Mouse (Mus musculus) cortical plate, adult 2 months (tissue): ENCODE results near the gene Nfatc3.

Experiments used
- CTCF ChIP-seq: fragments of 200-500 bp; IDR thresholded peaks from 2 replicates; pipeline ENCODE4 v1.5.1; 2011; ENCODE audit warnings: mild to moderate bottlenecking, control low read depth, low read length; ENCODE audit not compliant: insufficient read depth; ENCODE audit errors: extremely low read depth
- POLR2A ChIP-seq: fragments of 200-500 bp; IDR thresholded peaks from 2 replicates; pipeline ENCODE4 v1.6.1; 2011; ENCODE audit warnings: mild to moderate bottlenecking, low read length, control low read depth; ENCODE audit not compliant: insufficient read depth; ENCODE audit errors: extremely low read depth

DNA sequence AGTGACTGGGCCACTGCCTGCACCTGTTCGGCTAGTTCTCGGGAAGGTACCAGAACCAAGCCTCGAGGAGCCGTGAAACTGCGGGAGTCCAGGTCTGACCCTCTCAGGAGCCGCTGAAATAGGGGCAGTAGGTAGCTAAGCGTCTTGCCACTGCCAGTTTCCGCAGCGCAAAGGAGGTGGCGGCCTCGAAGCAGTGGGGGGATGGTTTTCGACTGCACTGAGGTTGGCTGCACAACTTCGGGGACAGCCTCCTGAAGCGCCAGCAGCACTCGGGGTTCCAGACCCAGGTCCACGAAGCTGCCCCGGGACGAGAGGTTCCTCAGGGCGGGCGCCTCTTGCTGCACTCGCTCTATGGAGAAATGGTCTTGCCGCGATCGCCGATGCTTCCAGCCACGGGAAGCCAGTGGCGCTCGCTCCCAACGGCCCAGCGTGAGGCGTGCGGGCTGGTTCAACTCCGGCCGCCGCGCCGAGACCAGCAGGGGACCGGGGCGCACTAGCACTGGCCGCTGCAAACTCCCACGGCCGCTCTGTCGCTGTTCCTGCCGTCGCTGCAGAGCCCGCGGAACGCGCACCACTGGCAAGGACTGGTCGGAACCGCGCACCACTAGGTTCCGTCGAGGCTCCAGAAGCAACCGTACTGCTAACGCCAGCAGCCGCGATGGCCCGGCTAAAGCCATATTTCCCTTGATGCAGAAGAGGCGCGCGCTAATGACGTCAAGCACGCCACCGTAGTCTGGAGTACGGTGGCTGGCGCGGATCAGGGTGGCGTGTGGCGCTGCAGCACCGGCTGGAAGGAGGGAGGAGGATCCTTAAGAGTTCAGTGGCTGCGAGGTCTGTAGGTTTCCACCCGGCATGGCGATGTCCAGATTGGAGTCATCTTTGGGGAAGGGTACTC lies 47.6 kb upstream of the Nfatc3 start:
- TF ChIP-seq CTCF = no peak
- TF ChIP-seq POLR2A = peak; percentile 73
